Mouse (Mus musculus): ENCODE data around the gene Akap9.

GRCm38 (mm10) chr5:4008266-4008665 lies 80.4 kb downstream of the Akap9 start:
- TF ChIP-seq CTCF (conservative IDR thresholded peaks at IDR 0.05; ENCODE audit: low read length) = no peak
- no peak for TF ChIP-seq NANOG (IDR thresholded peaks at IDR 0.05; ENCODE audit: borderline replicate concordance, low read length)
- no peak for TF ChIP-seq POU5F1 (IDR thresholded peaks at IDR 0.05; ENCODE audit: borderline replicate concordance, low read length)

Measured in E14TG2a.4 (cell line).